Mouse (Mus musculus): Measurements from ENCODE around the gene Theg.

DNA sequence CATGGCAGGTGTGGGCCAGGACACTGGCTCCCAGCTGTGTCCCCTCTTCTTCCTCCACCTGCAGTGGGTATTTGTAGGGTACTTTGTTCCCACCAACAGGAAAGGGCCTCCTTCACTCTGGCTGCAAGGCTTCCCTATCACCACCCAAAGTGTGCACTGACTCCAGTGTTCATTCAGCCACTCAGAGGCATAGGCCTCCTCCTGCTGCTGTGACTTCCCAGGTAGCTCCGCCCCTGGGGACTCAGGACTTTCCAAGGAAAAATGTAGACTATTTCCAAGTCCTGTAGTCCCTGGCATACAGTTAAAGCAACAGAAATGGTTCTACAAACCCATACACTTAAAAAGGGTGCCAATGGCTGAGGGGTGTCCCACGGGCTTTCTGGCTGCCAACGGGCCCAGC lies 54.5 kb downstream of the Theg start:
- TF ChIP-seq CTCF (IDR thresholded peaks at IDR 0.05; ENCODE audit: low read depth, low read length), result no peak
- no peak for TF ChIP-seq POLR2A (IDR thresholded peaks at IDR 0.05; ENCODE audit: extremely low read depth, insufficient read depth, low read length)
